Mouse (Mus musculus) gastrocnemius, adult 2 months (tissue): ENCODE measurements around the gene Trex2. TPM values are rescaled to one million over a fixed set of nuclear protein-coding genes. Genes with fewer than 3 reads are reported as not detected.
A peak's percentile ranks its signal among the peaks of the same experiment; 100 is the strongest.

Source experiments
- DNase-seq: peaks from one replicate; pipeline ENCODE4 v3.0.0; 2022
- H3K27ac ChIP-seq: fragments of 200-600 bp; 2 replicates; pipeline ENCODE4 v1.8.1; 2022; ENCODE audit warnings: mild to moderate bottlenecking
- H3K4me3 ChIP-seq: fragments of 200-600 bp; 2 replicates; pipeline ENCODE4 v1.8.1; 2022; ENCODE audit warnings: mild to moderate bottlenecking, moderate library complexity
- CTCF ChIP-seq: fragments of 200-600 bp; IDR thresholded peaks from 2 replicates; pipeline ENCODE4 v1.8.1; 2022; ENCODE audit warnings: antibody characterized with exemption, mild to moderate bottlenecking, moderate library complexity
- intact Hi-C: fragments of 180-260 bp; cut with DNase I; formaldehyde crosslinking; loops from one replicate; pipeline ENCODE4 v1.15.1; 2025
- total RNA-seq, 2 experiments: library from RNA; stranded (reverse); gene quantifications; 2 replicates each; pipeline ENCODE4 v1.2.3; 2021

The Trex2 gene
- total RNA-seq, 2 experiments from 2014 or later: not detected

DNA sequence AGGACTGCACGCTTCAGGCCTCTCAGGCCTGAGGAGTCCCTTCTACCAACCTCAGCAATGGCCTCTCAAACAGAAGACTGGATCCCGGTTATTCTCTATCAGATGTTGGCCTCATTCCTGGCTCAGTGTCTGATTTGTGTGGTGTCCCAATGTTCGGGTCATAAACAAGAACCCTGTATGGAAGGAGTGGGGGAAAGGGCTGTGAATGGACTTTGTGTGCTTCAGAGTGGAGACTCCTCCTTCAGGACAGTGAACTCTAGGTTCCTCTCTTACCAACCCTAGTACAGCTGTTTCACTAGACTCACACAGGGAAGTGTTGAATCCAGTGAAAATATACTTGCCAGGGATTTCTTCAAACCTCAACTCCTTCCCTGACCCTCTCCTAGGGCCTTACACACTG, 33.2 kb upstream of the Trex2 start:
- no peak overlapping the region for H3K4me3 ChIP-seq
- TF ChIP-seq CTCF: no peak
- no peak for DNase-seq
- peak overlapping the region; percentile 71 for H3K27ac ChIP-seq
- intact Hi-C loops: no loop called here

DNA sequence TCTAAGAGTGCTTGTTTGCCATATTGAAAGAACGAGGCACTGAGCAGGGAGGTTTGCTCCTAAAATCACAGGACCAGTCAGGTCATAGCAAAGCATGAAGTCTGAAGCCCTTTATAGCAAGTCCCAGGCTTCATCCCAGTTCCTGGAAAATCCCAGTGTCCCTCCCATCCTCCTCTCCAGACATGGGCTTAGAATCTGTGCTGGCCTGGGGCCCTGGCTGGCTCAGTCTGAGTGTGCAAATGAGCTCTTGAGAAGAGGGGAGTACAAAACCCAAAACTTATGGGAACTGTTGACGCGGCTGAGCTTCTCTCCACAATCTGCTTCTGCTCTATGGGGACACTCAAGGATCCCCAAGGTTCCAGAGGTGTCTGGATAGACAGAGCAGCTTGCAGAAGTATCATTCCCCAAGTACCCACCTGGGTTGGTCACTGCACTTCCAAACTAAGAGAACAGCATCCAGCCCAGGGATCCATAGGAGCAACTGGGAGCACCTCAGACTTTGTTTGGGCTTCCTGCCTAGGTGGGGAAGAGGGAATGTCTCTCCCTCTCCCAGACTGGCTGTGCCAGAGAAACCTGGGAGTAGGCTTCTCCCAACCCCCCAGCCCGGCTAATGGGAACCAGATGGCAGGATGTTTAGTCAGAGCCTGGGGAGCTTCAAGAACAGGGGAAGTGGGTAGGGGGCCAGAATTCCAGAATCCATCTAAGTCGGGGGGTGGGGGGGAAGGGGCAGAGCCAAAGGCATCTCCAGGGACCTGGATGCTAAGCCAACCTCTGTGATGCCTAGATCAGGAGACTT, 32.5 kb upstream of the Trex2 start:
- Histone ChIP-seq H3K27ac (peak overlapping the region; percentile 71), H3K4me3 (no peak overlapping the region)
- peak; percentile 63 for DNase-seq
- intact Hi-C loops: no loop called here
- TF ChIP-seq CTCF: no peak

DNA sequence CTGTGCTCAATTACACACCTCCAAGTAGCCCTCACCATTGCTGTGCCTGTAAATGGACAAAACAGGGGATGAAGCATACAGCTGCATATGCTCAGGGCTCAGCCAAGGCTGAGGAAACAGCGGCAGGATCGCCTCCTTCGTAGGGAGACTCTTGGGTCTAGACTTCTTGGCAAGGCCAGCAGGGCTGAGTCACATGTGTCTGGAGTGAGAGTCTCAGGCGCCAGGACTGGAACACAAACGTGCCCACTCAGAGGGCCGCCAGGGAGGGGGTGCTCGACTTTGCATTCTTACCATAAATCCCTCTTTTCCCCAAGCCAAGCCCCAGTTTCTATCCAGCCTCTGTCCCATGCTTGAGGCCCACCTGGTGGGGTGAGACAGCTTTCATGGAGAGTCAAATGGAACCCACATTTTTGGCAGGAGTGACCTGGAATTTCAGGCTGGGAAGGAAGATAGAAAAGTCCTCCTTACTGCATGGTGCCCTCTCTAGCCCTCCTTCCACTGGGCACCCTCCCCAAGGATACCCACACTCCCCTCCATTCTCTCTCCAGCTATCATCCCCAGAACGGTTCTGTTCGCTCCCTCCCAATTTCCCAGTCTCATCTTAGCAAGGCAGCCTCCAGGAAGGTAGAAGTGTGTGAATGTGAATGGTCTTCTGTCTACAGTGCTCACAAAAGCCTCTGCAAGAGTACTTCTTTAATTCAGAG, 30.5 kb upstream of the Trex2 start:
- no peak for TF ChIP-seq CTCF
- intact Hi-C loops: no loop called here
- peak overlapping the region; percentile 51; the same call in 1 of the 2 replicates for H3K27ac ChIP-seq

DNA sequence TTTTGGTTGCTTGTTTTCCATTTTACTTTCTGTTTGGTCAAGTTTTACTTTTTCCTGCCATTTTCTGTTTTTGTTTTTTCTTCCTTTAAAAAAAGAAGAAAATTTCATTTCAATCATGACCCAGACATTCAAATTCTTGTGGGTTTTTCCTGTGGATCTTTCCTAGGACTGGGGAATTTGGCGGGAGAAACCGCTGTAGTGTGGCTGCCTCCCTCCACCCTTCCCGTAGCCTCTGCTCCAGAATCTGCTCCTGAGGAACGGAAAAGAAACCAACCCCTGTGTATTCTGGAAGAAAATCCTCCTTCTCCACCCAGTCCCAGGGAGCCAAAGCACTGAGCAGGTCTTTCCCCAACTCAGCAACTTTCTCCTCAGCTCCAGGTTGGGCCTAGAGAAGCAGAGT, 25.6 kb upstream of the Trex2 start:
- H3K27ac ChIP-seq: peak overlapping the region; percentile 9
- intact Hi-C loops: no loop called here
- TF ChIP-seq CTCF: no peak
- H3K4me3 ChIP-seq: no peak overlapping the region
- DNase-seq: no peak

More for the DNA sequence above, 30.5 kb upstream of the Trex2 start:
- H3K4me3 ChIP-seq: no peak overlapping the region
- peak; percentile 68 for DNase-seq

DNA sequence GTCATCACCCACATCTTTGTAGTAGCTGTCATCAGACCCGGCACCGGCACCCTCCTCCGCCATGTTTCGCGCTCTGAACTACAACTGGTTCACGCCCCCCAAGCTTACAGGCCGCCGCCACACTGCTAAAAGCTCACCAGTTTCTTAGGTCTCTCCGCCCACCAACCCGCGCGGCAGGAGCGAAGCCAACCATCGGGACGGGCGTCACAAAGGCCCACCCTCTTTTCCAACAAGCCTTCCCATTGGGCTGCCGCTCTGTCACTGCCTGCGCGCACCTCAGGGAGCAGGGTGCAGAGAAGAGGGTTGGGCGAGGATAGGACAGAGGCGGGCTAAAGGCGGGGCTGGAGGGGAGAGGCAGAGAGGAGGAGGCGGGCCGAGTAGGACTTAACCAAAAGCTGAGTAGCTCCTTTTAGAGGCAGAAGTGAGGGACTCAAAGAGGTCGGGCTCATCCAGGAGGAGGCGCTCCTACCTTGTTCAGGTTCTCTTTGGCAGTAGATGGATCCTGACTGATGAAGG, 23.8 kb upstream of the Trex2 start, which contains the start of gene Haus7:
Haus7 (minus strand) TSS at position 168 of the 516 bp plus-strand sequence.
- H3K27ac ChIP-seq: peak within 1 kb of the TSS; percentile 79
- H3K4me3 ChIP-seq: peak within 1 kb of the TSS; percentile 79
- intact Hi-C loops: no loop called here
- TF ChIP-seq CTCF: peak; percentile 66
- DNase-seq: peak; percentile 94

DNA sequence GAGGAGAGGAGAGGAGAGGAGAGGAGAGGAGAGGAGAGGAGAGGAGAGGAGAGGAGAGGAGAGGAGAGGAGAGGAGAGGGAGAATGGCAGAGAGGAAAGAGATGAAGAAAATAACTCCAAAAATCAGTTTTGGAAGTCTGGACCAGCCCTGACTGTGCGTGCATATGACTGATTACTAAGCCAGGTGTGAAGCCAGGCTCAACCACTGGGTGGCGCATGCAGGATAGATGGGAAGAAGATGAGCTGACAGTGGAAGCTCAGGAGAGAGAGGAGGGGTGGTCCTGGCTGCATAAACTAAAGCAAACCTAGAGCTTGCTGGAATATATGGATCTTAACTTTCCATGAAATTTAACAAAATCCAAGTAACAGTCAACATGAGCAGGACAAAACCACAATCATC, 16.8 kb upstream of the Trex2 start:
- H3K4me3 ChIP-seq: no peak overlapping the region
- no peak overlapping the region for H3K27ac ChIP-seq
- TF ChIP-seq CTCF: peak; percentile 77
- intact Hi-C loops: loop anchor here (1.0 kb wide), 1 partner anchor 41 kb away; no protein-coding TSS in a partner anchor
- DNase-seq: peak; percentile 71

DNA sequence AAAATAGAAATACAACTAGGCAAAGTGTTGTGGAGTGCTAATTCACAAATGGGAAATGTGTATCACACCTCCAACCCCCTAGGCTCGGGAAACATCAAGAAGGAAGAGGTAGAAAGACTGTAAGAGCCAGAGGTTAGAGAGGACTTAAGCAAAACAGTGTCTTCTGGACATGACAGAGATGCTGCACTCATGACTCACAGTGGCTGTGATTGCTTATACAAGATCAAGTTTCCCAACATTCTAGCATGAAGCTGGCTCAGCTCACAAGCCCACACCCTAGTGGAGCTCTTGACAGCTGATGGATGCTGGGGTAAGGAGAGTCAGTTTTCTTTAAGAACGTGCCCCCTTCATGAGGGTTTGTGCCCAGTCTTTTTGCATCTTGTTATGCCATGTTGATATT, 6.3 kb upstream of the Trex2 start:
- intact Hi-C loops: no loop called here
- no peak overlapping the region for H3K27ac ChIP-seq
- no peak overlapping the region for H3K4me3 ChIP-seq
- no peak for TF ChIP-seq CTCF
- DNase-seq: no peak

DNA sequence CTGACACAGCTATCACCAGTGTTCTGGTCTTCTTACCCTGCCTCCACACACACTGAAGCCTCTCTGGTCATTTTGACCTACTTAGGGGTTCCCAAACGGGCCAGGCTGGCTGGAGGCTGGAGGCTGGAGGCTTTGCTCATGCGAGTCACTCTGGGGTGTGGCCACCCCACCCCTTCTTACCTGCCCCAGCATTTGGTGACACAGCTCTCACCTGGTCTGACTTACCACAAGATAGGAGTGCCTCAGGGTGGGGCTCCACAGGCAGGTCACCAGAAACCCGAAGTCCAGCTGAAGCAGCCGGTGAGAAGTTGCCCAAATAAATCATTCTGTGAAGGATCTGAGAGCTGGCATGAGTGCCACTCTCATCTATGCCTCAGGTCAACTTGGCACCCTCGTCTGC, 2.3 kb downstream of the Trex2 start:
- intact Hi-C loops: loop anchor here (5.0 kb wide), 1 partner anchor 121 kb away; no protein-coding TSS in a partner anchor
- no peak for DNase-seq
- no peak for TF ChIP-seq CTCF

DNA sequence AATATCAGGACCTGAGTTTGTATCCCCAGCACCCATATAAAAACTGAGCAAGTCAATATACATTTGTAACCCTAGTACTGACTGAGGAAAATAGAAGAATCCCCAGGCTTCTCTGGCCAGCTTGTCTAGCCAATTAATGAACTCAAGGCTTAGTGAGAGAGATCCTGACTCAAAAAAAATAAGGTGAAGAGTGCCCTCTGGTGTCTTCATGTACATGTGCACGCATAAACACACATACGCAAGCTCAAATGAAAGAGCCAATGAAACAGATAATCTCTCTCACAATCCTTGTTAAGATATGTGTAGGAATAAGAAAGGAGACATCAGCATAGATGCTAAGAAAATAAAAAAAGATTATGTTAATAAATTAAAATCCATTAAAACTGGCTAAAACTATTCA, 5.1 kb downstream of the Trex2 start:
- no peak for DNase-seq
- Histone ChIP-seq H3K4me3 (no peak overlapping the region), H3K27ac (no peak overlapping the region)
- intact Hi-C loops: loop anchor here (1.0 to 5.0 kb wide), 2 partner anchors 118 to 376 kb away; no protein-coding TSS in a partner anchor
- peak; percentile 53 for TF ChIP-seq CTCF

More for the DNA sequence above, 2.3 kb downstream of the Trex2 start:
- no peak overlapping the region for H3K27ac ChIP-seq
- no peak overlapping the region for H3K4me3 ChIP-seq

DNA sequence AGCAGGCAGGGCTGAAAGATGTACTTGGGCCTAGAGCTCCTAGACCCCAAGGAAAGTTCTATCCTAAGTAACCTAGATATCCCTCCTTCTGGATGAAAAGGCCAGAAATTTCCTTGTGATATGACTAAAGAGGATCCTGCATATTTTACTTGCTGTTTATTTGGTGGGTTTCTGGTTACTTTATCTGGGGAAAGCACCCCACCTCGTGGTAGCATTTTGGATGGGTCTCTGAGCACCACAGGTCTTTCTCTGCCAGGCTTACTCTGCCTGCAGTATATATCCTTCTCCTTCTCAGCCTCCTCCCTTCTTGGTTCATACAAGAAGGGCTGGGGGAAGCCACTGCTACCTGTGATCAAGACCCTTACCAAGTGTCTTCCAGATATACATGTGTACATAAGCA, 22.4 kb downstream of the Trex2 start:
- H3K4me3 ChIP-seq: no peak overlapping the region
- peak; percentile 13; the same call in 1 of the 2 replicates for TF ChIP-seq CTCF
- intact Hi-C loops: no loop called here
- no peak for DNase-seq
- H3K27ac ChIP-seq: no peak overlapping the region

DNA sequence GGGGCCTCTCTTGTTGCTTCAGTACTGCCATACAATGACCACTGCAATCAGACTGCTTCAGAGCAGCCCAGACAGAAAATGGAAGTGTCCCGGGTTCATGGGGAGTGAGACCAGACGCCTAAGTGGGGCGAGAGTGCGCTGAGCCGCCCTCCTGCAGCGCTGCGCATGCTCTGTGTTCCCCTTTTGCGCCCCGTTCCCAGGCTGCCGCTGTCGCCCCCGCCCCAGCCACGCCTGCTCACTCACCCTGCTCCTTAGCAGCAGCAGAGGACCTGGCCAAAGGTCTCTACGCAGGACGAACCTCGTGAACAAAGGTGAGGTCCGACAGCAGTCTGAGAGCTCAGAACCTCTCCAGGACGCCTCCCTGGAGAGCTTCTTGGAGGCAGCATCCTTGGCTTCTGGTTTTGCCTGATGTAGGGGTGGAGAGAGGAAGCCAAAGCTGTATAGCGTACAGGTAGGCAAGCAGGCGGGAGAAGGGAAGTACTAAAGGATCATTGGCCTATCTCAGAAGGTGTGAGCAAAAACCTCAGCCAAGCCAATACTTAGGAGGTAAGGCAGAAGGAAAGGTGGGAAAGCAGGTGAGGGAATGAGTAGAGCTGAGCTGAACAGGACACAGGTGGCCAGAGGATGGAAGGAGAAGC, 24.1 kb downstream of the Trex2 start, which contains the start of gene Zfp92:
Zfp92 (plus strand) TSS at position 217 of the 638 bp plus-strand sequence.
- Histone ChIP-seq H3K27ac (no peak within 1 kb of the TSS), H3K4me3 (peak within 1 kb of the TSS; percentile 16)
- DNase-seq: no peak
- intact Hi-C loops: no loop called here
- TF ChIP-seq CTCF: no peak

DNA sequence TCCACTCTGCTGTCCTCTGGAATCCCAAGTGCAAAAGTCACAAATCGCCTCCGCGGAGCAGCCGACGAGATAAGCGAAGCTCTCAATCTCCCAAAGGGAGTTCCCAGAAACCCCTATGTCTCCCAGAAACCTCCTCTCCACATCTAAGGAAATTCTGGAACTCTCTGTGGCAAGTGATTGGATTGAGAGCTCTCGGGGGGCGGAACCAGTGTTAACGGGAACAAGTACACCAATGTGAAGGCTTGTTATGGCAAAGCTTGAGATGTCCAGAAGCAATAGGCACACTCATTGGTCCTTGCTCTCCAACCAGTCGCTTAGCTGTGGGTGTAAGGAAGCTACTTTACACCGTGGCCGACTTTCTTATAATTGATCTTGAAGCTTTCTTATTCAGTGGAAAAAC, 33.5 kb downstream of the Trex2 start:
- intact Hi-C loops: no loop called here
- no peak for DNase-seq
- no peak overlapping the region for H3K4me3 ChIP-seq
- H3K27ac ChIP-seq: no peak overlapping the region
- TF ChIP-seq CTCF: no peak
